Mouse (Mus musculus) ES-Bruce4 (cell line): ENCODE results near the gene Abcc3.

Source experiments
- CTCF ChIP-seq: IDR thresholded peaks from one replicate; pipeline ENCODE4 v1.8.1; 2011; ENCODE audit warnings: low read depth, low read length
- EP300 ChIP-seq: IDR thresholded peaks from 2 replicates; pipeline ENCODE4 v1.6.1; 2011; ENCODE audit warnings: low read depth, low read length; ENCODE audit not compliant: insufficient read depth

DNA sequence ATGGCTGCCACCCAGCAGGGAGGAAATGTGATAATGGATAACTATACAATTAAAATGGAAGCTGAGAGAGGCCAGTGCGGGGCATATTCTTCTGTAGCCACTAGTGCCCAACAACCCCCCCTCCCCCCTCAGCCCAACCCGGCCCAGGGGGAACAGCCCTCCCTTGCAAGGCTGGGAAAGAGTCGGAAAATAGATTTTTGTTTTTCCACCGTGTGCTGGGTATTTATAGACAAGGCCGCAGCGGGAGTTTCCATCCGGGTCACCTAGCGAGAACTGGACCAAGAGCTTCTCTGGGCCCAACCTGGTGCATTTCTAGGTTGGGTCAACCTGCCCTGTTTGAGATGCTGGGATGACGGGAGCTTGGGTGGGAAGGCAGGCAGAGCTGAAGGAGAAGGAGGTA, 49.0 kb upstream of the Abcc3 start:
- TF ChIP-seq CTCF (no peak), EP300 (no peak)
